In the genomic region with DNA sequence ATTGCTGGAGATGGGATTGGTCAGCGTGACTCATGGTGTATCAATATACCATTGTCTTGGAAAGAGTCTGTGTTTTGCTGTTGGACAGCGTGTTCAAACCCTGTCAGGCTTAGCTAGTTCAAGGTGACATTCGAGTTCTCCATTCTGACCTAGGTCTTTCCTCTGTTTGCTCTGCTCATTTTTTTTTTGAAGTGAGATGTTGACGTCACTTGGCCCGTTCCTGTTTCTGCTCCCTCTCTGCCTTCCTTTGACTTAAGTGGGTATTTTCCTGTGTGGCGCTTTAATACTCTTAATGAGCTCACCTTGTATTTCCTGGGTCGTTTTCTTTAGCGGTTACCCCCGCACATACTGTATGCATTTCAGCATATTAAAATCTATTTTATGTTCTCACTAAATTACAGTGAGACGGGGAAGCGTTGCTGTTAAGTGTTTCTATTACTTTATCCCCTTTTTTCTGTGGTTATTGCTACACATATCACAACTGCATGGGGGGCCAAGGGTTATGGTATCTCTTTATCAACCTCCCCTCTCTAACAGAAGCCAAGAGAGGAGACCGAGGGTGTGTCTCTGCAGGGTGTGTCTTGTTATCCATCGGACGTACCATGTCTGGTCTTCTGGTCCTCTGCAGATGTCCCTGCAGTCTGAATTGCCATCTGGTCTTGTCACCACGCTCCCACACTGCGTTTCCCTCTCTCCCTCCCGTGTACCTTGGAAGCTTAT, we compare ENCODE assay signal across 29 mouse cellular contexts.
DNase-seq lines count a peak whose midpoint lies in the region; ATAC-seq and TF ChIP-seq lines count a peak whose summit lies in the region.
"Had no signal": no experiment of that assay in that cellular context is flagged by ENCODE, and none has a peak within 500 bp of the region (broad histone marks: within the 10 kb centered on the region; RNA-seq: fewer than 3 reads in every experiment).

No protein-coding gene starts in this region.

- intact Hi-C loops in left cerebral cortex, postnatal 10 days (cut with DNase I) = loop anchor here (2.0 to 10.0 kb wide), 3 partner anchors 118 to 995 kb away; a partner anchor contains a TSS

- peak; percentile 29 for DNase-seq in brain, adult 2 months (ENCODE audit: low read depth, low spot score)
- DNase-seq in liver, postnatal 0 days = no peak
- no peak for DNase-seq in left cerebral cortex, postnatal 10 days (ENCODE audit: extremely low spot score in 1 of 2, low spot score in 2 of 2)
- no peak for DNase-seq in kidney, postnatal 25 days
- DNase-seq: adrenal gland, adult 2 months; adrenal gland, postnatal 36 days; B cell, adult 2 months; cerebellum, adult 9-10 months; embryo, embryonic 11 days; forebrain, postnatal 0 days; gastrocnemius, postnatal 10 days; heart, postnatal 10 days; kidney, adult 9 months; kidney, postnatal 10 days; lung, postnatal 4 days had no signal

- no peak overlapping the region for H3K4me3 ChIP-seq in liver, embryonic 12.5 days
- no peak overlapping the region for H3K4me3 ChIP-seq in liver, postnatal 0 days (ENCODE audit: low read depth, low read length)
- H3K4me3 ChIP-seq: embryonic facial prominence, embryonic 12.5 days; forebrain, embryonic 12.5 days; heart, embryonic 13.5 days; limb, embryonic 10.5 days; limb, embryonic 15.5 days; midbrain, embryonic 10.5 days; neural tube, embryonic 13.5 days; stomach, embryonic 15.5 days had no signal

- H3K9me3 ChIP-seq in liver, embryonic 12.5 days (replicated peaks) = no peaks in the 10 kb centered on the region
- H3K9me3 ChIP-seq in liver, postnatal 0 days (ENCODE audit: low read length) = no peaks in the 10 kb centered on the region
- H3K9me3 ChIP-seq: embryonic facial prominence, embryonic 12.5 days; forebrain, embryonic 12.5 days; heart, embryonic 13.5 days; limb, embryonic 10.5 days; limb, embryonic 15.5 days; midbrain, embryonic 10.5 days; neural tube, embryonic 13.5 days; stomach, embryonic 15.5 days had no signal

- no peak for TF ChIP-seq EP300 in liver, postnatal 0 days (IDR thresholded peaks at IDR 0.05; ENCODE audit: low read depth)

- no peaks in the 10 kb centered on the region; the same call in 1 of the 2 replicates for H3K27me3 ChIP-seq in liver, embryonic 12.5 days (replicated peaks)
- H3K27me3 ChIP-seq in liver, postnatal 0 days (ENCODE audit: insufficient read depth, low read length) = no peaks in the 10 kb centered on the region
- H3K27me3 ChIP-seq: embryonic facial prominence, embryonic 12.5 days had no signal

- ATAC-seq in erythroblast, adult 5-6 weeks (replicated peaks; ENCODE audit: low FRiP score, poor library complexity, severe bottlenecking) = peak; percentile 65
- ATAC-seq in liver, embryonic 12.5 days = peak; percentile 83
- ATAC-seq in liver, postnatal 0 days = peak; percentile 70
- ATAC-seq in megakaryocyte, adult 5-6 weeks (ENCODE audit: poor library complexity, severe bottlenecking) = no peak
- ATAC-seq: activated CD4-positive, CD25-positive, alpha-beta regulatory T cell, adult 4 months; forebrain, postnatal 0 days; intestine, postnatal 0 days had no signal

- H3K36me3 ChIP-seq in liver, embryonic 12.5 days = no peaks in the 10 kb centered on the region
- no peaks in the 10 kb centered on the region for H3K36me3 ChIP-seq in liver, postnatal 0 days (replicated peaks; ENCODE audit: insufficient read depth, low read length)
- H3K36me3 ChIP-seq: embryonic facial prominence, embryonic 12.5 days; forebrain, embryonic 12.5 days; heart, embryonic 13.5 days; limb, embryonic 10.5 days; limb, embryonic 15.5 days; midbrain, embryonic 10.5 days; neural tube, embryonic 13.5 days; stomach, embryonic 15.5 days had no signal

- no peak for TF ChIP-seq CTCF in liver, postnatal 0 days (IDR thresholded peaks at IDR 0.05; ENCODE audit: low read depth)

- H3K27ac ChIP-seq in liver, embryonic 12.5 days = peak overlapping the region; percentile 80
- H3K27ac ChIP-seq in liver, postnatal 0 days (ENCODE audit: low read depth) = no peak overlapping the region
- H3K27ac ChIP-seq: embryonic facial prominence, embryonic 12.5 days; forebrain, embryonic 12.5 days; heart, embryonic 13.5 days; hindbrain, embryonic 14.5 days; limb, embryonic 10.5 days; limb, embryonic 15.5 days; midbrain, embryonic 10.5 days; neural tube, embryonic 13.5 days; stomach, embryonic 15.5 days had no signal

- peaks cover 48% of the 10 kb centered on the region for H3K4me1 ChIP-seq in liver, embryonic 12.5 days
- no peaks in the 10 kb centered on the region for H3K4me1 ChIP-seq in liver, postnatal 0 days (ENCODE audit: insufficient read depth)
- H3K4me1 ChIP-seq: stomach, embryonic 15.5 days had no signal

- 47% methylated on average over 17 of the region's 17 CpGs for WGBS in liver, embryonic 12.5 days (ENCODE audit: insufficient replicate concordance)
- WGBS in liver, postnatal 0 days (ENCODE audit: insufficient replicate concordance) = 58% methylated on average over 17 of the region's 17 CpGs

- H3K4me2 ChIP-seq in liver, embryonic 12.5 days = peak overlapping the region; percentile 49
- H3K4me2 ChIP-seq in liver, postnatal 0 days (ENCODE audit: low read depth, low read length) = no peak overlapping the region
- H3K4me2 ChIP-seq: embryonic facial prominence, embryonic 12.5 days; forebrain, embryonic 12.5 days; hindbrain, embryonic 14.5 days; limb, embryonic 15.5 days; neural tube, embryonic 13.5 days; stomach, embryonic 15.5 days had no signal

- H3K9ac ChIP-seq in liver, embryonic 12.5 days = no peak overlapping the region
- no peak overlapping the region for H3K9ac ChIP-seq in liver, postnatal 0 days (replicated peaks)
- H3K9ac ChIP-seq: embryonic facial prominence, embryonic 12.5 days; forebrain, embryonic 12.5 days; forebrain, postnatal 0 days; heart, embryonic 13.5 days; hindbrain, embryonic 14.5 days; limb, embryonic 15.5 days; neural tube, embryonic 13.5 days; stomach, embryonic 15.5 days had no signal
